Mouse (Mus musculus) forebrain, embryonic 16.5 days (tissue): ENCODE data around the gene Teddm1a. TPM values are rescaled to one million over a fixed set of nuclear protein-coding genes. Genes with fewer than 3 reads are reported as not detected.
A peak's percentile ranks its signal among the peaks of the same experiment; 100 is the strongest.
"Not testable (repeated sequence)": the region's sequence is repeated elsewhere in the genome, so short reads cannot be mapped to it uniquely, and the experiment has no call there.

Experiments used
- ATAC-seq: fragments of 200-750 bp; cut with Nextera tagmentation; 2 replicates; pipeline ENCODE4 v1.8.0; 2017; ENCODE audit warnings: mild to moderate bottlenecking, moderate library complexity
- H3K27ac ChIP-seq: fragments of 300-500 bp; sonication (generic); 2 replicates; pipeline ENCODE4 v1.5.1; 2014; ENCODE audit warnings: low read length, control low read depth
- H3K27me3 ChIP-seq: fragments of 300-500 bp; sonication (generic); replicated peaks from 2 replicates; pipeline ENCODE4 v1.6.1; 2014; ENCODE audit warnings: low read length; ENCODE audit not compliant: control insufficient read depth, insufficient read depth
- H3K36me3 ChIP-seq: fragments of 300-500 bp; sonication (generic); 2 replicates; pipeline ENCODE4 v1.6.1; 2014; ENCODE audit not compliant: control insufficient read depth, insufficient read depth
- H3K4me1 ChIP-seq: fragments of 300-500 bp; sonication (generic); replicated peaks from 2 replicates; pipeline ENCODE4 v1.6.1; 2014; ENCODE audit warnings: low read length; ENCODE audit not compliant: control insufficient read depth, insufficient read depth
- H3K4me2 ChIP-seq: fragments of 300-500 bp; sonication (generic); 2 replicates; pipeline ENCODE4 v1.6.1; 2014; ENCODE audit warnings: mild to moderate bottlenecking, low read length, control low read depth
- H3K4me3 ChIP-seq: fragments of 300-500 bp; sonication (generic); replicated peaks from 2 replicates; pipeline ENCODE4 v1.5.1; 2014; ENCODE audit warnings: mild to moderate bottlenecking, low read length, control low read depth
- H3K9ac ChIP-seq: fragments of 300-500 bp; sonication (generic); replicated peaks from 2 replicates; pipeline ENCODE4 v1.6.1; 2014; ENCODE audit warnings: low read depth, low read length, control low read depth
- H3K9me3 ChIP-seq: fragments of 300-500 bp; sonication (generic); 2 replicates; pipeline ENCODE4 v1.6.1; 2016; ENCODE audit warnings: low read length; ENCODE audit not compliant: control insufficient read depth
- WGBS: fragments of 180-500 bp; shearing (Covaris S2); extraction: QIAGEN DNeasy Blood & Tissue Kit; methylation state at CpG from one replicate; pipeline ENCODE4 v1.1.7; 2014; 5-methylcytosine and 5-hydroxymethylcytosine counted together
- polyA plus RNA-seq: library from polyadenylated mRNA; unstranded; fragments of >200 nt; fragmentation: Nextera tagmentation; extraction: Ambion mirVana; gene quantifications from 2 replicates; pipeline ENCODE4 v1.2.1, GENCODE M21; 2015

Gene Teddm1a
- polyA plus RNA-seq = 0.28 TPM in 1 of 2 replicates, not detected in the other

- peaks cover 9% of the 10 kb centered on the region for H3K4me1 ChIP-seq
- ATAC-seq = no peak
- no peaks in the 10 kb centered on the region for H3K27me3 ChIP-seq
- no peak within 1 kb of the TSS for H3K4me2 ChIP-seq
- H3K9ac ChIP-seq = no peak within 1 kb of the TSS
- H3K27ac ChIP-seq = no peak within 1 kb of the TSS
- no peaks in the 10 kb centered on the region for H3K36me3 ChIP-seq
- WGBS = 80% methylated on average over 4 of the region's 4 CpGs
- H3K4me3 ChIP-seq = no peak within 1 kb of the TSS
- H3K9me3 ChIP-seq = no peaks in the 10 kb centered on the region
Measured at GRCm38 (mm10) chr1:153891442-153891841, at the start of gene Teddm1a. TSS of gene Teddm1a (plus strand) at chr1:153891742.

GRCm38 (mm10) chr1:153842121-153842740 is 49.3 kb upstream of the Teddm1a start:
- H3K36me3 ChIP-seq = no peaks in the 10 kb centered on the region
- H3K4me1 ChIP-seq = no peaks in the 10 kb centered on the region
- H3K27me3 ChIP-seq = no peaks in the 10 kb centered on the region
- H3K4me3 ChIP-seq = no peak overlapping the region
- no peak overlapping the region for H3K27ac ChIP-seq
- H3K9ac ChIP-seq = no peak overlapping the region
- no peak for ATAC-seq
- H3K4me2 ChIP-seq = no peak overlapping the region
- 90% methylated on average over 11 of the region's 11 CpGs for WGBS
- no peaks in the 10 kb centered on the region for H3K9me3 ChIP-seq

- no peak for ATAC-seq
- H3K9ac ChIP-seq = no peak within 1 kb of the TSS
- H3K4me3 ChIP-seq = no peak within 1 kb of the TSS
- H3K4me2 ChIP-seq = no peak within 1 kb of the TSS
- no peaks in the 10 kb centered on the region for H3K9me3 ChIP-seq
- no peaks in the 10 kb centered on the region for H3K4me1 ChIP-seq
- 95% methylated on average over 8 of the region's 8 CpGs for WGBS
- no peak within 1 kb of the TSS for H3K27ac ChIP-seq
- H3K27me3 ChIP-seq = no peaks in the 10 kb centered on the region
- no peaks in the 10 kb centered on the region for H3K36me3 ChIP-seq
Measured at GRCm38 (mm10) chr1:153844042-153844441, 47.5 kb upstream of the Teddm1a start, which contains the start of gene Rgsl1. TSS of gene Rgsl1 (minus strand) at chr1:153844142.

- no peaks in the 10 kb centered on the region for H3K27me3 ChIP-seq
- no peak overlapping the region for H3K4me3 ChIP-seq
- H3K4me2 ChIP-seq = no peak overlapping the region
- H3K4me1 ChIP-seq = no peaks in the 10 kb centered on the region
- ATAC-seq = no peak
- H3K36me3 ChIP-seq = no peaks in the 10 kb centered on the region
- H3K27ac ChIP-seq = no peak overlapping the region
- no peaks in the 10 kb centered on the region for H3K9me3 ChIP-seq
- 90% methylated on average over 7 of the region's 7 CpGs for WGBS
- no peak overlapping the region for H3K9ac ChIP-seq
Measured at GRCm38 (mm10) chr1:153846420-153846819, 45.1 kb upstream of the Teddm1a start.

- WGBS = 27% methylated on average over 6 of the region's 6 CpGs
- Histone ChIP-seq H3K4me2 (no peak overlapping the region), H3K4me1 (no peaks in the 10 kb centered on the region), H3K27me3 (no peaks in the 10 kb centered on the region), H3K36me3 (no peaks in the 10 kb centered on the region), H3K4me3 (no peak overlapping the region), H3K9me3 (no peaks in the 10 kb centered on the region), H3K9ac (no peak overlapping the region), H3K27ac (no peak overlapping the region)
- ATAC-seq = peak; percentile 31; the same call in 1 of the 2 replicates
Measured at GRCm38 (mm10) chr1:153846867-153847266, 44.7 kb upstream of the Teddm1a start.

- not testable (repeated sequence) for H3K4me1 ChIP-seq, ATAC-seq
Measured at GRCm38 (mm10) chr1:153852696-153853095, 38.8 kb upstream of the Teddm1a start.

GRCm38 (mm10) chr1:153855946-153856345 is 35.6 kb upstream of the Teddm1a start:
- Histone ChIP-seq H3K36me3 (no peaks in the 10 kb centered on the region), H3K4me3 (no peak overlapping the region), H3K9ac (no peak overlapping the region), H3K9me3 (no peaks in the 10 kb centered on the region), H3K27me3 (no peaks in the 10 kb centered on the region), H3K4me2 (no peak overlapping the region), H3K4me1 (no peaks in the 10 kb centered on the region), H3K27ac (no peak overlapping the region)
- ATAC-seq = no peak
- WGBS = 82% methylated on average over 8 of the region's 8 CpGs

More at GRCm38 (mm10) chr1:153852696-153853095, 38.8 kb upstream of the Teddm1a start:
- not testable (repeated sequence) for H3K9ac ChIP-seq, H3K4me3 ChIP-seq, H3K9me3 ChIP-seq, H3K27ac ChIP-seq, H3K4me2 ChIP-seq, H3K27me3 ChIP-seq, H3K36me3 ChIP-seq
- WGBS = 89% methylated on average over 7 of the region's 7 CpGs

- no peaks in the 10 kb centered on the region for H3K27me3 ChIP-seq
- no peak within 1 kb of the TSS for H3K4me3 ChIP-seq
- no peak within 1 kb of the TSS for H3K4me2 ChIP-seq
- H3K9me3 ChIP-seq = no peaks in the 10 kb centered on the region
- 87% methylated on average over 6 of the region's 6 CpGs for WGBS
- no peak for ATAC-seq
- H3K36me3 ChIP-seq = no peaks in the 10 kb centered on the region
- no peak within 1 kb of the TSS for H3K27ac ChIP-seq
- H3K4me1 ChIP-seq = no peaks in the 10 kb centered on the region
- no peak within 1 kb of the TSS for H3K9ac ChIP-seq
Measured at GRCm38 (mm10) chr1:153874045-153874444, 17.5 kb upstream of the Teddm1a start, which contains the start of gene Teddm1b. TSS of gene Teddm1b (plus strand) at chr1:153874345.

GRCm38 (mm10) chr1:153880391-153880790 is 11.2 kb upstream of the Teddm1a start:
- not testable (repeated sequence) for H3K9ac ChIP-seq, H3K27ac ChIP-seq, H3K36me3 ChIP-seq, H3K4me2 ChIP-seq, H3K4me1 ChIP-seq, ATAC-seq, H3K4me3 ChIP-seq, H3K9me3 ChIP-seq, H3K27me3 ChIP-seq
- WGBS = 92% methylated on average over 17 of the region's 17 CpGs
